Mouse (Mus musculus): Measurements from ENCODE around the gene Tmc1. TPM values are rescaled to one million over a fixed set of nuclear protein-coding genes. Genes with fewer than 3 reads are reported as not detected.

Gene Tmc1
- polyA plus RNA-seq, 1 experiment from 2014 or later, result 0.04 TPM

GRCm38 (mm10) chr19:20836055-20836845, 117.8 kb downstream of the Tmc1 start:
- no peak overlapping the region for H3K4me2 ChIP-seq (ENCODE audit: low read depth, low read length)
- no peaks in the 10 kb centered on the region for H3K4me1 ChIP-seq (ENCODE audit: control insufficient read depth, insufficient read depth, low read length)
- H3K9ac ChIP-seq (ENCODE audit: low read depth, low read length), result no peak overlapping the region
- WGBS, result 71% methylated on average over 9 of the region's 9 CpGs
- no peaks in the 10 kb centered on the region for H3K27me3 ChIP-seq (replicated peaks; ENCODE audit: control insufficient read depth, insufficient read depth, low read length)
- no peak for ATAC-seq
- no peaks in the 10 kb centered on the region for H3K9me3 ChIP-seq (ENCODE audit: control insufficient read depth, low read length)
- H3K36me3 ChIP-seq (ENCODE audit: control insufficient read depth, insufficient read depth, low read length), result no peaks in the 10 kb centered on the region
- no peak overlapping the region for H3K4me3 ChIP-seq (ENCODE audit: low read length)
- H3K27ac ChIP-seq (ENCODE audit: low read length), result no peak overlapping the region

GRCm38 (mm10) chr19:20834895-20835294, 119.1 kb downstream of the Tmc1 start:
- WGBS, result 67% methylated on average over 1 of the region's 1 CpGs
- Histone ChIP-seq H3K36me3 (ENCODE audit: control insufficient read depth, insufficient read depth, low read length) (no peaks in the 10 kb centered on the region), H3K4me2 (ENCODE audit: low read depth, low read length) (no peak overlapping the region), H3K4me1 (ENCODE audit: control insufficient read depth, insufficient read depth, low read length) (no peaks in the 10 kb centered on the region), H3K9ac (ENCODE audit: low read depth, low read length) (no peak overlapping the region), H3K27ac (ENCODE audit: low read length) (no peak overlapping the region), H3K9me3 (ENCODE audit: control insufficient read depth, low read length) (no peaks in the 10 kb centered on the region), H3K27me3 (replicated peaks; ENCODE audit: control insufficient read depth, insufficient read depth, low read length) (no peaks in the 10 kb centered on the region), H3K4me3 (ENCODE audit: low read length) (no peak overlapping the region)
- ATAC-seq, result no peak

- Histone ChIP-seq H3K27me3 (replicated peaks; ENCODE audit: control insufficient read depth, insufficient read depth, low read length) (no peaks in the 10 kb centered on the region), H3K4me1 (ENCODE audit: control insufficient read depth, insufficient read depth, low read length) (no peaks in the 10 kb centered on the region), H3K9me3 (ENCODE audit: control insufficient read depth, low read length) (no peaks in the 10 kb centered on the region), H3K36me3 (ENCODE audit: control insufficient read depth, insufficient read depth, low read length) (no peaks in the 10 kb centered on the region), H3K27ac (ENCODE audit: low read length) (no peak overlapping the region), H3K4me3 (ENCODE audit: low read length) (no peak overlapping the region), H3K9ac (ENCODE audit: low read depth, low read length) (no peak overlapping the region), H3K4me2 (ENCODE audit: low read depth, low read length) (no peak overlapping the region)
- no peak for ATAC-seq
Observed at GRCm38 (mm10) chr19:20799460-20799859, 154.5 kb downstream of the Tmc1 start.

- WGBS, result 42% methylated on average over 6 of the region's 6 CpGs
- Histone ChIP-seq H3K4me1 (ENCODE audit: control insufficient read depth, insufficient read depth, low read length) (no peaks in the 10 kb centered on the region), H3K9me3 (ENCODE audit: control insufficient read depth, low read length) (no peaks in the 10 kb centered on the region), H3K4me2 (ENCODE audit: low read depth, low read length) (no peak overlapping the region), H3K27me3 (replicated peaks; ENCODE audit: control insufficient read depth, insufficient read depth, low read length) (no peaks in the 10 kb centered on the region), H3K9ac (ENCODE audit: low read depth, low read length) (no peak overlapping the region), H3K27ac (ENCODE audit: low read length) (no peak overlapping the region), H3K36me3 (ENCODE audit: control insufficient read depth, insufficient read depth, low read length) (no peaks in the 10 kb centered on the region), H3K4me3 (ENCODE audit: low read length) (no peak overlapping the region)
- ATAC-seq, result no peak
Observed at GRCm38 (mm10) chr19:20797558-20798101, 156.4 kb downstream of the Tmc1 start.

- Histone ChIP-seq H3K9ac (ENCODE audit: low read depth, low read length) (no peak overlapping the region), H3K4me1 (ENCODE audit: control insufficient read depth, insufficient read depth, low read length) (no peaks in the 10 kb centered on the region), H3K9me3 (ENCODE audit: control insufficient read depth, low read length) (no peaks in the 10 kb centered on the region), H3K4me3 (ENCODE audit: low read length) (no peak overlapping the region), H3K4me2 (ENCODE audit: low read depth, low read length) (no peak overlapping the region), H3K27ac (ENCODE audit: low read length) (no peak overlapping the region), H3K36me3 (ENCODE audit: control insufficient read depth, insufficient read depth, low read length) (no peaks in the 10 kb centered on the region), H3K27me3 (replicated peaks; ENCODE audit: control insufficient read depth, insufficient read depth, low read length) (no peaks in the 10 kb centered on the region)
- no peak for ATAC-seq
- 45% methylated on average over 4 of the region's 4 CpGs for WGBS
Observed at GRCm38 (mm10) chr19:20796001-20796400, 158.0 kb downstream of the Tmc1 start.

GRCm38 (mm10) chr19:20794999-20795398, 159.0 kb downstream of the Tmc1 start:
- Histone ChIP-seq H3K4me1 (ENCODE audit: control insufficient read depth, insufficient read depth, low read length) (no peaks in the 10 kb centered on the region), H3K4me3 (ENCODE audit: low read length) (no peak overlapping the region), H3K27ac (ENCODE audit: low read length) (no peak overlapping the region), H3K36me3 (ENCODE audit: control insufficient read depth, insufficient read depth, low read length) (no peaks in the 10 kb centered on the region), H3K27me3 (replicated peaks; ENCODE audit: control insufficient read depth, insufficient read depth, low read length) (no peaks in the 10 kb centered on the region), H3K9ac (ENCODE audit: low read depth, low read length) (no peak overlapping the region), H3K9me3 (ENCODE audit: control insufficient read depth, low read length) (no peaks in the 10 kb centered on the region), H3K4me2 (ENCODE audit: low read depth, low read length) (no peak overlapping the region)
- WGBS, result 83% methylated on average over 3 of the region's 3 CpGs
- ATAC-seq, result no peak

- Histone ChIP-seq H3K9me3 (ENCODE audit: control insufficient read depth, low read length) (no peaks in the 10 kb centered on the region), H3K4me1 (ENCODE audit: control insufficient read depth, insufficient read depth, low read length) (no peaks in the 10 kb centered on the region), H3K27ac (ENCODE audit: low read length) (no peak overlapping the region), H3K36me3 (ENCODE audit: control insufficient read depth, insufficient read depth, low read length) (no peaks in the 10 kb centered on the region), H3K27me3 (replicated peaks; ENCODE audit: control insufficient read depth, insufficient read depth, low read length) (no peaks in the 10 kb centered on the region), H3K4me3 (ENCODE audit: low read length) (no peak overlapping the region), H3K4me2 (ENCODE audit: low read depth, low read length) (no peak overlapping the region), H3K9ac (ENCODE audit: low read depth, low read length) (no peak overlapping the region)
- 83% methylated on average over 2 of the region's 2 CpGs for WGBS
- ATAC-seq, result no peak
Observed at GRCm38 (mm10) chr19:20792811-20793210, 161.2 kb downstream of the Tmc1 start.

- no peak for ATAC-seq
Observed at GRCm38 (mm10) chr19:20787289-20787688, 166.7 kb downstream of the Tmc1 start.

GRCm38 (mm10) chr19:20775681-20776080, 178.3 kb downstream of the Tmc1 start:
- no peaks in the 10 kb centered on the region for H3K36me3 ChIP-seq (ENCODE audit: control insufficient read depth, insufficient read depth, low read length)
- 64% methylated on average over 2 of the region's 2 CpGs for WGBS
- H3K4me3 ChIP-seq (ENCODE audit: low read length), result no peak overlapping the region
- no peaks in the 10 kb centered on the region for H3K27me3 ChIP-seq (replicated peaks; ENCODE audit: control insufficient read depth, insufficient read depth, low read length)
- no peak overlapping the region for H3K4me2 ChIP-seq (ENCODE audit: low read depth, low read length)
- no peaks in the 10 kb centered on the region for H3K9me3 ChIP-seq (ENCODE audit: control insufficient read depth, low read length)
- no peak overlapping the region for H3K9ac ChIP-seq (ENCODE audit: low read depth, low read length)
- no peak for ATAC-seq
- no peak overlapping the region for H3K27ac ChIP-seq (ENCODE audit: low read length)
- no peaks in the 10 kb centered on the region for H3K4me1 ChIP-seq (ENCODE audit: control insufficient read depth, insufficient read depth, low read length)

More at GRCm38 (mm10) chr19:20787289-20787688, 166.7 kb downstream of the Tmc1 start:
- WGBS, result 80% methylated on average over 6 of the region's 6 CpGs
- H3K36me3 ChIP-seq (ENCODE audit: control insufficient read depth, insufficient read depth, low read length), result no peaks in the 10 kb centered on the region
- H3K27ac ChIP-seq (ENCODE audit: low read length), result no peak overlapping the region
- H3K9me3 ChIP-seq (ENCODE audit: control insufficient read depth, low read length), result no peaks in the 10 kb centered on the region
- H3K4me1 ChIP-seq (ENCODE audit: control insufficient read depth, insufficient read depth, low read length), result no peaks in the 10 kb centered on the region
- H3K27me3 ChIP-seq (replicated peaks; ENCODE audit: control insufficient read depth, insufficient read depth, low read length), result no peaks in the 10 kb centered on the region
- H3K4me2 ChIP-seq (ENCODE audit: low read depth, low read length), result no peak overlapping the region
- H3K9ac ChIP-seq (ENCODE audit: low read depth, low read length), result no peak overlapping the region
- no peak overlapping the region for H3K4me3 ChIP-seq (ENCODE audit: low read length)
